8 mouse cellular contexts compared by ENCODE assay signal in genomic region chr7:74006775-74007371, GRCm38 (mm10). TPM values are rescaled to one million over a fixed set of nuclear protein-coding genes. Genes with fewer than 3 reads are reported as not detected.
DNase-seq lines count a peak whose midpoint lies in the region; ATAC-seq and TF ChIP-seq lines count a peak whose summit lies in the region.

No protein-coding gene starts in this region.

- H3K27ac ChIP-seq in heart, embryonic 15.5 days: no peak overlapping the region
- H3K27ac ChIP-seq in heart, adult 2 months: no peak overlapping the region
- H3K27ac ChIP-seq in hindbrain, embryonic 13.5 days: peak overlapping the region; percentile 90

- DNase-seq in heart, adult 2 months: no peak
- DNase-seq in embryo, embryonic 10 days (ENCODE audit: low spot score): peak; percentile 62
- DNase-seq in liver: no peak
- DNase-seq in cerebellum, adult 11 months: no peak
- DNase-seq in adrenal gland, postnatal 25 days: no peak

- TF ChIP-seq EP300 in heart, adult 2 months (IDR thresholded peaks at IDR 0.05; ENCODE audit: insufficient read depth, low read depth, low read length): no peak

- no peak overlapping the region for H3K4me2 ChIP-seq in heart, embryonic 15.5 days
- peak overlapping the region; percentile 39 for H3K4me2 ChIP-seq in hindbrain, embryonic 13.5 days
- H3K4me2 ChIP-seq in myocyte (ENCODE audit: low read depth): peak overlapping the region; percentile 45

- no peaks in the 10 kb centered on the region for H3K9me3 ChIP-seq in heart, embryonic 15.5 days (replicated peaks)
- H3K9me3 ChIP-seq in hindbrain, embryonic 13.5 days: no peaks in the 10 kb centered on the region

- no peak for TF ChIP-seq POLR2A in heart, adult 2 months (IDR thresholded peaks at IDR 0.05; ENCODE audit: insufficient read depth, low read depth, low read length)
- TF ChIP-seq POLR2A in myocyte (IDR thresholded peaks at IDR 0.05; ENCODE audit: insufficient read length, low read depth): no peak

- H3K4me3 ChIP-seq in heart, embryonic 15.5 days: no peak overlapping the region
- no peak overlapping the region for H3K4me3 ChIP-seq in heart, adult 2 months
- H3K4me3 ChIP-seq in hindbrain, embryonic 13.5 days: 0 out of 2 replicates have a peak overlapping the region, but pooled peaks have one; percentile 12
- H3K4me3 ChIP-seq in myocyte: no peak overlapping the region

- H3K27me3 ChIP-seq in heart, embryonic 15.5 days: peaks cover 28% of the 10 kb centered on the region
- H3K27me3 ChIP-seq in heart, adult 2 months (ENCODE audit: control insufficient read depth, insufficient read depth, low read length): no peaks in the 10 kb centered on the region
- no peaks in the 10 kb centered on the region for H3K27me3 ChIP-seq in hindbrain, embryonic 13.5 days
- H3K27me3 ChIP-seq in myocyte (ENCODE audit: control insufficient read depth, insufficient read depth, insufficient read length): no peaks in the 10 kb centered on the region

- no peak overlapping the region for H3K9ac ChIP-seq in heart, embryonic 15.5 days
- H3K9ac ChIP-seq in heart, adult 2 months (ENCODE audit: low read depth, low read length): no peak overlapping the region
- H3K9ac ChIP-seq in hindbrain, embryonic 13.5 days: peak overlapping the region; percentile 61

- no peaks in the 10 kb centered on the region for H3K79me2 ChIP-seq in heart, adult 2 months (replicated peaks; ENCODE audit: control insufficient read depth, insufficient read depth, low read length)
- H3K79me2 ChIP-seq in myocyte (ENCODE audit: control insufficient read depth, insufficient read depth): no peaks in the 10 kb centered on the region

- ATAC-seq in heart, embryonic 15.5 days (replicated peaks; ENCODE audit: insufficient number of reproducible peaks, insufficient read depth, low FRiP score, low read depth): 0 out of 2 replicates have a peak, but pooled peaks have one; percentile 60
- ATAC-seq in hindbrain, embryonic 13.5 days (ENCODE audit: low FRiP score): peak; percentile 74

- no peak overlapping the region for H3ac ChIP-seq in myocyte (ENCODE audit: control insufficient read depth, insufficient read length)

- peaks cover 2% of the 10 kb centered on the region; the same call in 1 of the 2 replicates for H3K4me1 ChIP-seq in heart, embryonic 15.5 days (replicated peaks)
- peaks cover 1% of the 10 kb centered on the region; the same call in 1 of the 2 replicates for H3K4me1 ChIP-seq in heart, adult 2 months (ENCODE audit: control insufficient read depth, insufficient read depth, low read length)
- peaks cover 91% of the 10 kb centered on the region for H3K4me1 ChIP-seq in hindbrain, embryonic 13.5 days (replicated peaks)

- no peak for TF ChIP-seq CTCF in heart, adult 2 months (IDR thresholded peaks at IDR 0.05)

- intact Hi-C loops in heart, adult 2 months (cut with DNase I): no loop called here

- WGBS in heart, embryonic 15.5 days: 12% methylated on average over 9 of the region's 9 CpGs
- WGBS in heart, adult 2 months: 15% methylated on average over 9 of the region's 9 CpGs
- 3% methylated on average over 9 of the region's 9 CpGs for WGBS in hindbrain, embryonic 13.5 days

- H3K36me3 ChIP-seq in heart, embryonic 15.5 days: no peaks in the 10 kb centered on the region
- no peaks in the 10 kb centered on the region for H3K36me3 ChIP-seq in heart, adult 2 months (ENCODE audit: control insufficient read depth, insufficient read depth, low read length)
- peaks cover 8% of the 10 kb centered on the region; the same call in 1 of the 2 replicates for H3K36me3 ChIP-seq in hindbrain, embryonic 13.5 days
- no peaks in the 10 kb centered on the region for H3K36me3 ChIP-seq in myocyte (ENCODE audit: control insufficient read depth, insufficient read depth)

TF ChIP-seq in myocyte, 11 proteins besides CTCF, POLR2A, EP300 and RAD21:
- TF ChIP-seq CEBPB (IDR thresholded peaks at IDR 0.05; ENCODE audit: insufficient read depth, poor library complexity, severe bottlenecking) (no peak), MYOG (IDR thresholded peaks at IDR 0.05; ENCODE audit: control insufficient read depth in 1 of 3, insufficient read depth in 1 of 3, insufficient read length in 2 of 3, low read depth in 2 of 3) (peak; percentile 34 to 70 (median 39)), SRF (IDR thresholded peaks at IDR 0.05; ENCODE audit: control insufficient read depth, insufficient read length, low read depth) (no peak), USF1 (IDR thresholded peaks at IDR 0.05; ENCODE audit: low read depth) (no peak), POLR2AphosphoS2 (IDR thresholded peaks at IDR 0.05; ENCODE audit: insufficient read length, low read depth) (no peak), TCF12 (IDR thresholded peaks at IDR 0.05; ENCODE audit: insufficient read depth, poor library complexity, severe bottlenecking) (peak; percentile 5), MYOD1 (IDR thresholded peaks at IDR 0.05; ENCODE audit: control insufficient read depth in 1 of 3, insufficient read length in 2 of 3, low read depth in 2 of 3) (peak in 2 of 3 experiments; percentile 66 to 83), E2F4 (IDR thresholded peaks at IDR 0.05; ENCODE audit: insufficient read depth) (no peak), TCF3 (IDR thresholded peaks at IDR 0.05; ENCODE audit: insufficient read length, low read depth) (no peak), REST (IDR thresholded peaks at IDR 0.05; ENCODE audit: insufficient read depth, insufficient read length) (no peak), MAX (IDR thresholded peaks at IDR 0.05; ENCODE audit: low read depth) (no peak)
TF ChIP-seq in myocyte: peak in this region for 3.

RNA-seq across cellular contexts. Expression of gene St8sia2, which starts 6.6 kb away (rescaled TPM):
- 1.4 and 3.5 TPM in 2 replicates for polyA plus RNA-seq in heart, embryonic 15.5 days (2015; fragmentation: Nextera tagmentation; extraction: Ambion mirVana)
- under 1 TPM; 0.11 to 0.44 TPM for total RNA-seq in heart, adult 2 months (2021)
- polyA plus RNA-seq in heart, adult 2 months (2012; rRNA removed): 0.37 and 0.38 TPM in 2 replicates
- 81.7 and 84.5 TPM in 2 replicates for polyA plus RNA-seq in hindbrain, embryonic 13.5 days (2015; fragmentation: Nextera tagmentation; extraction: Ambion mirVana)
- 3.9 TPM for polyA plus RNA-seq in myocyte (2012; fragmentation: generic; extraction: Trizol)
- total RNA-seq in adrenal gland, postnatal 25 days (2021): 0.81 and 1.8 TPM in 2 replicates

Comparison
In these comparisons a context has a peak if more than half of its experiments do, and no peak if none do; other contexts are left out.
1. RNA of gene St8sia2, which starts 6.6 kb away (polyA plus RNA-seq): 81.7 to 84.5 TPM in hindbrain, embryonic 13.5 days; 3.9 TPM in myocyte (single experiment), 1.4 to 3.5 TPM in heart, embryonic 15.5 days and 0.37 to 0.38 TPM in heart, adult 2 months; every median in the first group is over 10 times any median in the second.